Mouse (Mus musculus) cerebellum, adult 8-10 months (tissue): ENCODE data around the gene Hdgfl1.

ENCODE experiments used
- DNase-seq: peaks from one replicate; pipeline ENCODE4 v3.0.0; 2022

Gene Hdgfl1

GRCm38 (mm10) chr13:26769955-26770354 is at the start of gene Hdgfl1:
TSS of gene Hdgfl1 (minus strand) at chr13:26770165.
- DNase-seq: no peak

GRCm38 (mm10) chr13:26795460-26795859 is 25.5 kb upstream of the Hdgfl1 start:
- DNase-seq: no peak

- DNase-seq: no peak
Measured at GRCm38 (mm10) chr13:26769424-26769823, 541 bp downstream of the Hdgfl1 start.

- DNase-seq: no peak
Measured at GRCm38 (mm10) chr13:26761966-26762803, 7.8 kb downstream of the Hdgfl1 start.

GRCm38 (mm10) chr13:26752863-26753262 is 17.1 kb downstream of the Hdgfl1 start:
- no peak for DNase-seq

GRCm38 (mm10) chr13:26752414-26752813 is 17.6 kb downstream of the Hdgfl1 start:
- DNase-seq: no peak

GRCm38 (mm10) chr13:26745760-26746457 is 24.1 kb downstream of the Hdgfl1 start:
- DNase-seq: no peak

GRCm38 (mm10) chr13:26745059-26745759 is 24.8 kb downstream of the Hdgfl1 start:
- no peak for DNase-seq

- DNase-seq: no peak
Measured at GRCm38 (mm10) chr13:26744068-26744467, 25.9 kb downstream of the Hdgfl1 start.

GRCm38 (mm10) chr13:26734981-26735380 is 35.0 kb downstream of the Hdgfl1 start:
- no peak for DNase-seq

GRCm38 (mm10) chr13:26724250-26724649 is 45.7 kb downstream of the Hdgfl1 start:
- no peak for DNase-seq

- no peak for DNase-seq
Measured at GRCm38 (mm10) chr13:26721333-26721732, 48.6 kb downstream of the Hdgfl1 start.

- no peak for DNase-seq
Measured at GRCm38 (mm10) chr13:26720917-26721316, 49.0 kb downstream of the Hdgfl1 start.

GRCm38 (mm10) chr13:26719146-26719715 is 50.7 kb downstream of the Hdgfl1 start:
- no peak for DNase-seq
